Mouse (Mus musculus) kidney, embryonic 14.5 days (tissue): ENCODE results near the gene Slc43a2. TPM values are rescaled to one million over a fixed set of nuclear protein-coding genes. Genes with fewer than 3 reads are reported as not detected.

Experiments used
- ATAC-seq: fragments of 200-750 bp; cut with Nextera tagmentation; 2 replicates; pipeline ENCODE4 v1.8.0; 2017; ENCODE audit warnings: moderate number of reproducible peaks, mild to moderate bottlenecking, moderate TSS enrichment, moderate library complexity; ENCODE audit not compliant: low FRiP score, low TSS enrichment
- H3K27ac ChIP-seq: fragments of 300-500 bp; sonication (generic); 2 replicates; pipeline ENCODE4 v1.5.1; 2014; ENCODE audit warnings: low read depth, mild to moderate bottlenecking, low read length, moderate library complexity, mixed read lengths
- H3K27me3 ChIP-seq: fragments of 300-500 bp; sonication (generic); 2 replicates; pipeline ENCODE4 v1.6.1; 2014; ENCODE audit warnings: mild to moderate bottlenecking, low read length; ENCODE audit not compliant: control insufficient read depth, insufficient read depth
- H3K36me3 ChIP-seq: fragments of 300-500 bp; sonication (generic); 2 replicates; pipeline ENCODE4 v1.6.1; 2014; ENCODE audit warnings: low read length, mixed read lengths; ENCODE audit not compliant: control insufficient read depth, insufficient read depth
- H3K4me1 ChIP-seq: fragments of 300-500 bp; sonication (generic); 2 replicates; pipeline ENCODE4 v1.6.1; 2014; ENCODE audit warnings: low read length, mixed read lengths; ENCODE audit not compliant: control insufficient read depth, insufficient read depth
- H3K4me2 ChIP-seq: fragments of 300-500 bp; sonication (generic); replicated peaks from 2 replicates; pipeline ENCODE4 v1.6.1; 2014; ENCODE audit warnings: low read depth, mild to moderate bottlenecking, low read length
- H3K4me3 ChIP-seq: fragments of 300-500 bp; sonication (generic); 2 replicates; pipeline ENCODE4 v1.5.1; 2014; ENCODE audit warnings: mild to moderate bottlenecking, low read length
- H3K9ac ChIP-seq: fragments of 300-500 bp; sonication (generic); 2 replicates; pipeline ENCODE4 v1.6.1; 2014; ENCODE audit warnings: low read depth, mild to moderate bottlenecking, low read length, moderate library complexity
- H3K9me3 ChIP-seq: fragments of 300-500 bp; sonication (generic); 2 replicates; pipeline ENCODE4 v1.6.1; 2016; ENCODE audit warnings: low read length; ENCODE audit not compliant: control insufficient read depth
- WGBS: fragments of 180-500 bp; shearing (Covaris S2); extraction: QIAGEN DNeasy Blood & Tissue Kit; methylation state at CpG from one replicate; pipeline ENCODE4 v1.1.7; 2014; 5-methylcytosine and 5-hydroxymethylcytosine counted together
- polyA plus RNA-seq: library from polyadenylated mRNA; unstranded; fragments of >200 nt; fragmentation: Nextera tagmentation; extraction: Ambion mirVana; gene quantifications from 2 replicates; pipeline ENCODE4 v1.2.1, GENCODE M21; 2014

Slc43a2 gene
- polyA plus RNA-seq, 1 experiment from 2014 or later, result 6.0 TPM

DNA sequence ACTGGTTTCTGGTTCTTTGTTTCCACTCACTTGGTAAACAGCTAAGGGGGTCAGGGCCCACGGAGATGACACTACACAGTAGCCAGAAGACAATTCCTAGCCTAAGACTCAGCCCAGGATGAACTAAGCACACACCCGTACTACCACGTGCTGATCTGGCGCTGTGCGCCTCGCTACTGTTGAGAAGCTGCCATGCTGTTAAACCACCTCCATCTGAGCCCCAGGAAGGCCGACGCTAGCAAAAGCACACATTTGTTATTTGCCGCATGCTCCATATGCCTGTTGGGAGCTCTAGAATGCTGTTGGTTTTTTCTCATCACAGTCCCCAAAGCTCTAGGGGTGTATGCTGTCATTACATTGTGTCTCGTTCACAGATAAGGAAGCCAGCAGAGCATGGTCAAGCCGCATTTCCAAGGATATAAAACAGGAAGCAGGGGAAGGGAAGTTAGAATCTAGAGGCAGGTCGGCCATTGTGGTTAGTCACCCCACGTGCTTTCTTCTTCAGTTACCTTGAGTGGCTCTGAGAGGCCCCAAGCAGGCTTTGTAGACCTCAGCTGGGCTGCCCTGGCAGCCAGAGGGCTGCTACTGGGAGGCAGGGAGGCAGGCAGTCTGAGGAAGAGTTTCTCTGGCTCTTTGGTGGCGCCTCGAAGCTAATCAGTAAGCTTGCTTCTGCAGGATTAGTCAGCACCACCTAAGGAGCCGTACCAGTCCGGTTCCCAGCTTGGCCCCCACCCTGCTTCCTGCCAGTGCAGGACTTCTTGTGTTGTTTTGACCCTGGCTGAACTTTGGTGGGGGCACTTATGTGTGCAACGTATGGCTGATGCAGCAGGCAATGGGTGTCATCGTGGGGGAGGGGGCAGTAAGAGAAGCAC lies 9.5 kb downstream of the Slc43a2 start:
- H3K27me3 ChIP-seq, result no peaks in the 10 kb centered on the region
- WGBS, result 72% methylated on average over 19 of the region's 19 CpGs
- ATAC-seq, result no peak

DNA sequence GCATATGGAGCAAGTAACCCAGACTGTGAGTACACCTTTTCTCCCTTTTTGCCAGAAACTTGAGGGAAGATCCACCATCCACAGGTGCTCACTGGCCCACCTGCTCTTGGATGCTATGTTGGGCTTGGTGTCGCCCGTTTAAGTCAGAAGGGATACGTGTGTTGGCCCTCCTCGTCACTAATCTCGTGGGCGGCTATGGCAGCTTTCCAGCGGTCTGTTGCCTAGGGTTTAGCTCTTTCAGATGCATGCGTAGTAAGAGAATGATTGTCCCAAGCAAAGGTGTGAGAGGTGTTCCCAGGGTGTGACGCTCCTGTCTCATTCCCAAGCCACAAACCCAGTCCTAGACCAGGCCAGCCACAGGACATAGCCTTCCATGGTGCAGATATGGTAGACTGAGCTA lies 13.2 kb downstream of the Slc43a2 start:
- Histone ChIP-seq H3K4me1 (peaks cover 6% of the 10 kb centered on the region), H3K27me3 (no peaks in the 10 kb centered on the region), H3K4me2 (no peak overlapping the region), H3K9ac (no peak overlapping the region), H3K36me3 (no peaks in the 10 kb centered on the region), H3K27ac (no peak overlapping the region), H3K4me3 (no peak overlapping the region), H3K9me3 (no peaks in the 10 kb centered on the region)
- WGBS, result 87% methylated on average over 9 of the region's 9 CpGs
- no peak for ATAC-seq

More for the DNA sequence above, 9.5 kb downstream of the Slc43a2 start:
- no peak overlapping the region for H3K4me3 ChIP-seq
- no peaks in the 10 kb centered on the region for H3K9me3 ChIP-seq
- no peak overlapping the region for H3K27ac ChIP-seq
- H3K4me2 ChIP-seq, result no peak overlapping the region
- H3K9ac ChIP-seq, result no peak overlapping the region
- H3K36me3 ChIP-seq, result no peaks in the 10 kb centered on the region
- peaks cover 12% of the 10 kb centered on the region for H3K4me1 ChIP-seq

DNA sequence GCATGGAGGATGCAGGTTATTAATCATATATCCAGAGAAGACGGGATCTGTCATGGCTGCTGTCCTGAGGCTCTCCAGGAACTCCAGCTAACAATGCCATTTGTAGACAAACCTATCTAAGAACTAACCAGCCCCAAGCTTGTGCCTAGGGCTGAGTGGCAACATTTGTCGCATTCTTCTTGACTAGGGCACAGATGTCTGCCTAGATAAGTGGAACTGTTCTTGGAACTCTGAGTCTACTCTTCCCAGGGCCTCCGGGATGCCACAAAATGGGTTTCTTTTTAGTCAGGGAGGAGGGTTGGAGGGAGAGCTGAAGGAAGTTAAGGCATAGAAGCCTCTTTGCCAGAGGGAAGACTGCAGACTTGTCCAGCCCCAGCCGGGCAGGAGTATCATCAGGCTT lies 14.6 kb downstream of the Slc43a2 start:
- H3K9ac ChIP-seq, result no peak overlapping the region

DNA sequence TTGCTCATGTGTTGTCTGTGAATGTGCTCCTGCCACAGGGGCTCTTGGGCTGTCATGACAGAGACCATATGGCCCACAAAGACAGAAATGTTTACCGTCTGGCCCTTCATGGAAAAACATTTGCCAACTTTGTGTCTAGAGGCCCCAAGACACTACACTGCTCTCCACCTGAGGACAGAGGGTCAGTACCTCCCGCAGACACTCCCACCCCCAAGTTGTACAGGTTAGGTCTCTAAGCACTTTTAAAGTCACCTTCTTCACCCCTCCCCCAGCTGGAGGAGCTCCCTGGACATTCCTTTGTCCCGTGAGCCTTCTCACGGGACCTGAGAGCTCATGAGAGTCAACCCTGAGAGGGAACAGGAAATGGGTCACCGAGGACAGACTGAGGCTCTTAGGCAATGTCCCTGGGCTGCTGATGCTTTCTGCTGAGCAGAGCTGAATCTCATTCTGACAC lies 18.2 kb downstream of the Slc43a2 start:
- Histone ChIP-seq H3K9ac (no peak overlapping the region), H3K4me3 (no peak overlapping the region)
- no peak for ATAC-seq

More for the DNA sequence above, 14.6 kb downstream of the Slc43a2 start:
- no peak for ATAC-seq
- Histone ChIP-seq H3K4me2 (no peak overlapping the region), H3K36me3 (no peaks in the 10 kb centered on the region), H3K27me3 (no peaks in the 10 kb centered on the region), H3K9me3 (no peaks in the 10 kb centered on the region), H3K4me3 (no peak overlapping the region), H3K4me1 (peaks cover 19% of the 10 kb centered on the region), H3K27ac (no peak overlapping the region)
- 76% methylated on average over 4 of the region's 4 CpGs for WGBS

DNA sequence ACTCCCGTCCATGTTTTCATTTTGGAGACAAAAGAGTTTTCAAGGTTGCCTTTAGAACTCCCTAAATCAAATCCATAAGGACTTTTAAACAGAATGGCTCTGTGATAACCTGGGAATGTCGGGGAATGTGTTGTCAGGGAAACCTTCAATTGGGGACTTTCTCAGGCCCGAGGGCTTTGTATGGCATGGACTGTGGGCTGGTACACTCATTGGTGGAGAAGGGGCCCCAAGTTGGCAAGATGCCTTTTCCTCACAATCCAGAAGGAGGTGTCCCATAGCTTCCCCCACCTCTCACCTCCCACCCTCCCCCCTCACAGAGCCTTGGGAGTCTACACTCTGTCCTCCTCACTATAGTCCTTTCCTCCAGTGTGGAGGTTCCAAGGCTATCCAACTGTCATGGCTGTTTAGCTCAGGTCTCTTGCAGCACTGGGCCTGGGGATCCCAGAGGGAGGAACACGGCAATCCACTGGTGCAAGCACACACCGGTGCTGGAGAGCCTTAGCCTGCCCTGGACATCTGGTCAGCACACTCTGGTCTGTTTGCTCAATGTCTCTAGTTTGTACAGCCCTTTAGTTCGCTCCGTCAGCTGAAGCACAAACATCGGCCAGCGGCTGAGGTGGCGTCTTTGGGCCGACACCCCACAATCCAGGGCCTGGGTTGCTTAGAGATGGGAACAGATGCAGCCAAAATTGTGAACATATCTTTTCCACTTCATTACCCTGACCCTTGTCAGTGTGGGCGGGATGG lies 18.9 kb downstream of the Slc43a2 start:
- no peak for ATAC-seq
- 73% methylated on average over 12 of the region's 12 CpGs for WGBS
- no peak overlapping the region for H3K4me3 ChIP-seq
- H3K9ac ChIP-seq, result no peak overlapping the region
- H3K4me2 ChIP-seq, result no peak overlapping the region
- peaks cover 35% of the 10 kb centered on the region for H3K4me1 ChIP-seq
- H3K9me3 ChIP-seq, result no peaks in the 10 kb centered on the region
- H3K27ac ChIP-seq, result no peak overlapping the region
- H3K36me3 ChIP-seq, result no peaks in the 10 kb centered on the region
- H3K27me3 ChIP-seq, result no peaks in the 10 kb centered on the region

More for the DNA sequence above, 18.2 kb downstream of the Slc43a2 start:
- WGBS, result 28% methylated on average over 5 of the region's 5 CpGs
- Histone ChIP-seq H3K4me1 (peaks cover 35% of the 10 kb centered on the region), H3K36me3 (no peaks in the 10 kb centered on the region), H3K4me2 (no peak overlapping the region), H3K9me3 (no peaks in the 10 kb centered on the region), H3K27ac (no peak overlapping the region), H3K27me3 (no peaks in the 10 kb centered on the region)

- Histone ChIP-seq H3K9ac (no peak overlapping the region), H3K27ac (no peak overlapping the region), H3K4me1 (peaks cover 35% of the 10 kb centered on the region), H3K27me3 (no peaks in the 10 kb centered on the region), H3K36me3 (no peaks in the 10 kb centered on the region), H3K9me3 (no peaks in the 10 kb centered on the region), H3K4me3 (no peak overlapping the region), H3K4me2 (no peak overlapping the region)
- peak; percentile 37; the same call in 1 of the 2 replicates for ATAC-seq
- 67% methylated on average over 5 of the region's 5 CpGs for WGBS
These were observed 19.8 kb downstream of the Slc43a2 start for GRCm38 (mm10) chr11:75551321-75551720.

DNA sequence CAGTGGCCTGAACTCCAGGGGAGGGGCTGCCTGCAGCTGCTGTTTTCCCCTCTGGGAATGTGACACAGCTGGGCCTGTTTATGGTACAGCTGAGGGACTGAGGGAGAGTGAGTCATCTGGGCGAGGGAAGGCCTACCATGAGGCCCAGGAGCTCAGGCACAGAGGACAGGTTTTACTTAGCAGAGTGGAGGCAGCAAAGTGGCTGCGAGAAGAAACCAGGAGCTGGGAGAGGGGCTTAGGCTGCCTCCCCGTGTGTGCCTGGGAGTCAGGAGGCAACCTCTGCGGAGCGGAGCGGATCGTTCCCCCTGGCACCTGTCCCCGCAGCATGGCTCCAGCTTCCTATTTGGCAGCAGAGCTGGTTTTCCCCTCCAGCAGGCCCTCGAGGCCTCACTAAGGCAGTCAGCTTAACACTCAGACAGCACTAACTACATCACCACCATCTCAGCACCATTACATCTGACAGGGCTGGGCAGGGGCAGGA lies 20.5 kb downstream of the Slc43a2 start:
- no peak overlapping the region for H3K4me3 ChIP-seq
- no peaks in the 10 kb centered on the region for H3K36me3 ChIP-seq
- peaks cover 37% of the 10 kb centered on the region for H3K4me1 ChIP-seq
- H3K27me3 ChIP-seq, result no peaks in the 10 kb centered on the region
- H3K27ac ChIP-seq, result no peak overlapping the region
- peak overlapping the region; percentile 9; the same call in 1 of the 2 replicates for H3K9ac ChIP-seq
- 66% methylated on average over 9 of the region's 9 CpGs for WGBS
- no peaks in the 10 kb centered on the region for H3K9me3 ChIP-seq
- no peak for ATAC-seq
- H3K4me2 ChIP-seq, result no peak overlapping the region

GRCm38 (mm10) chr11:75552906-75553482 lies 21.5 kb downstream of the Slc43a2 start:
- no peak overlapping the region for H3K9ac ChIP-seq
- no peaks in the 10 kb centered on the region for H3K36me3 ChIP-seq
- peaks cover 41% of the 10 kb centered on the region for H3K4me1 ChIP-seq
- H3K27ac ChIP-seq, result no peak overlapping the region
- no peak for ATAC-seq
- no peaks in the 10 kb centered on the region for H3K9me3 ChIP-seq
- no peak overlapping the region for H3K4me2 ChIP-seq
- 24% methylated on average over 7 of the region's 7 CpGs for WGBS
- H3K27me3 ChIP-seq, result no peaks in the 10 kb centered on the region
- no peak overlapping the region for H3K4me3 ChIP-seq
